Mouse (Mus musculus) forebrain, embryonic 14.5 days (tissue): ENCODE data around the gene Adgrg3. TPM values are rescaled to one million over a fixed set of nuclear protein-coding genes. Genes with fewer than 3 reads are reported as not detected.

Experiments used
- ATAC-seq: fragments of 200-750 bp; cut with Nextera tagmentation; 2 replicates; pipeline ENCODE4 v1.8.0; 2017; ENCODE audit warnings: mild to moderate bottlenecking, moderate library complexity
- DNase-seq: peaks from one replicate; pipeline ENCODE4 v3.0.0-alpha.2; 2015; ENCODE audit warnings: low spot score
- H3K27ac ChIP-seq: fragments of 300-500 bp; sonication (generic); 2 replicates; pipeline ENCODE4 v1.5.1; 2014; ENCODE audit warnings: low read depth, mild to moderate bottlenecking, control low read depth, low read length, moderate library complexity
- H3K27me3 ChIP-seq: fragments of 300-500 bp; sonication (generic); replicated peaks from 2 replicates; pipeline ENCODE4 v1.6.1; 2014; ENCODE audit warnings: low read length, control low read depth, mixed read lengths; ENCODE audit not compliant: control insufficient read depth, insufficient read depth
- H3K36me3 ChIP-seq: fragments of 300-500 bp; sonication (generic); 2 replicates; pipeline ENCODE4 v1.6.1; 2014; ENCODE audit warnings: low read length, control low read depth; ENCODE audit not compliant: control insufficient read depth, insufficient read depth
- H3K4me1 ChIP-seq: fragments of 300-500 bp; sonication (generic); 2 replicates; pipeline ENCODE4 v1.6.1; 2014; ENCODE audit warnings: antibody characterized with exemption, low read length, control low read depth; ENCODE audit not compliant: control insufficient read depth, insufficient read depth
- H3K4me2 ChIP-seq: fragments of 300-500 bp; sonication (generic); 2 replicates; pipeline ENCODE4 v1.6.1; 2014; ENCODE audit warnings: mild to moderate bottlenecking, control low read depth, low read length
- H3K4me3 ChIP-seq: fragments of 300-500 bp; sonication (generic); 2 replicates; pipeline ENCODE4 v1.5.1; 2014; ENCODE audit warnings: low read depth, low read length, control low read depth
- H3K9ac ChIP-seq: fragments of 300-500 bp; sonication (generic); 2 replicates; pipeline ENCODE4 v1.6.1; 2014; ENCODE audit warnings: mild to moderate bottlenecking, low read length, control low read depth, moderate library complexity
- H3K9me3 ChIP-seq: fragments of 300-500 bp; sonication (generic); replicated peaks from 2 replicates; pipeline ENCODE4 v1.6.1; 2016; ENCODE audit warnings: low read length, control low read depth, mixed read lengths; ENCODE audit not compliant: control insufficient read depth
- WGBS: fragments of 180-500 bp; shearing (Covaris S2); extraction: QIAGEN DNeasy Blood & Tissue Kit; methylation state at CpG from one replicate; pipeline ENCODE4 v1.1.7; 2014; 5-methylcytosine and 5-hydroxymethylcytosine counted together
- polyA plus RNA-seq: library from polyadenylated mRNA; unstranded; fragments of >200 nt; fragmentation: Nextera tagmentation; extraction: Ambion mirVana; gene quantifications from 2 replicates; pipeline ENCODE4 v1.2.1, GENCODE M21; 2014

Gene Adgrg3
- polyA plus RNA-seq, 1 experiment from 2014 or later, result 1.2 TPM

GRCm38 (mm10) chr8:94996037-94996436 is 21.5 kb upstream of the Adgrg3 start:
- peaks cover 70% of the 10 kb centered on the region for H3K4me1 ChIP-seq
- H3K4me3 ChIP-seq, result peak overlapping the region; percentile 63
- 11% methylated on average over 12 of the region's 12 CpGs for WGBS
- DNase-seq, result peak; percentile 57
- no peak for ATAC-seq
- H3K27ac ChIP-seq, result peak overlapping the region; percentile 97
- no peaks in the 10 kb centered on the region for H3K27me3 ChIP-seq
- peak overlapping the region; percentile 79 for H3K4me2 ChIP-seq
- no peaks in the 10 kb centered on the region for H3K9me3 ChIP-seq
- peaks cover 15% of the 10 kb centered on the region; the same call in 1 of the 2 replicates for H3K36me3 ChIP-seq
- H3K9ac ChIP-seq, result peak overlapping the region; percentile 98

DNA sequence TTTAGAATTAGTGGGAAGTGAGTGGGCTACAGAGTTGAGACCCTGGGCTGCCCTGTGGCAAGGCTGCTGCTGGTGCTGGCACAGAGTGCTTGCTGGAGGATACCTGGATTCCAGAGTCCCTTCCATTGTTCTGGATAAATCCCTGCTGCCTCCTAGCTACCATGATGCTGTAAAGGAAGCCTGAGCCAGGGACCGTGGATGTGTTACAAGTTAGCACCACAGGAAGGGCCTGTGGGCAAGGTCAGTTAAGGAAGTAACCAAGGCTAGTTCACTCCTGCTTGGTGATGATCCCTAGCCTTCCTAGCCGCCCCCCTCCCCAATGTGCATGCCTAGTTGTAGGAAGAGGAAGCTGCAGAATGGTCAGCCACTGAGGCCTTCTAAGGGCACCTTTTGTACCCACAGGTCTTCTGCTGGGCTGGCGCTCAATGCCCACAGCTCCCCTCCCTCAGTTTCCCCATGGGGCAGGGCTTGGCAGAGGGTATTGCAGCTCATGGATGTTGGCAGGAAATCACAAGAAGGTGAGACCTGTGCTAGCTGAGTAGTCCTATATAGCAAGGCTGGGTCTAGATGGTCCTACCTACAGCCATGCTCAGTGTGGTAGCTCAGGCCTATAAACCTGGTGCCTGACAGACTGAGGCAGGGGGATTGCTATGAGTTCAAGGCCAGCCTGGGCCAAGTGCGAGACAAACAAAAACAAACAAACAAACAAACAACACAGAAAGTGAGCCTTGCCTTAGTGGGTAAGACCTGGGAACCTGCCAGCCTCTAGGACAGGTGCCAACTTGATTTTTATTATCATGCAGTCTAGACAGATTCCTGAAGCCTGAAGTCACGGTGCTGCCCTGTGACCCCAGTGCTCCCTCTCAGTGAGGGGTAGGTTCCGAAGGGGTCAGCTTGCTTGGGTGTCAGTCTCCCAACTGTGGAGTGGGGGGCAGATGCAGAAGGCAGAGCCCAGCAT is 20.3 kb upstream of the Adgrg3 start:
- no peaks in the 10 kb centered on the region for H3K27me3 ChIP-seq
- WGBS, result 34% methylated on average over 6 of the region's 6 CpGs
- peaks cover 24% of the 10 kb centered on the region for H3K36me3 ChIP-seq
- H3K9ac ChIP-seq, result peak overlapping the region; percentile 98
- H3K4me1 ChIP-seq, result peaks cover 64% of the 10 kb centered on the region
- no peaks in the 10 kb centered on the region for H3K9me3 ChIP-seq
- H3K4me3 ChIP-seq, result peak overlapping the region; percentile 63
- peak overlapping the region; percentile 97 for H3K27ac ChIP-seq
- ATAC-seq (no peak), DNase-seq (peak; percentile 62)
- H3K4me2 ChIP-seq, result peak overlapping the region; percentile 79

GRCm38 (mm10) chr8:94997857-94998243 is 19.6 kb upstream of the Adgrg3 start:
- H3K4me3 ChIP-seq, result peak overlapping the region; percentile 63
- H3K27ac ChIP-seq, result peak overlapping the region; percentile 97
- WGBS, result 59% methylated on average over 6 of the region's 6 CpGs
- ATAC-seq (no peak), DNase-seq (no peak)
- no peaks in the 10 kb centered on the region for H3K9me3 ChIP-seq
- H3K27me3 ChIP-seq, result no peaks in the 10 kb centered on the region
- peak overlapping the region; percentile 98 for H3K9ac ChIP-seq
- H3K4me1 ChIP-seq, result peaks cover 58% of the 10 kb centered on the region
- H3K4me2 ChIP-seq, result peak overlapping the region; percentile 79
- peaks cover 28% of the 10 kb centered on the region for H3K36me3 ChIP-seq

DNA sequence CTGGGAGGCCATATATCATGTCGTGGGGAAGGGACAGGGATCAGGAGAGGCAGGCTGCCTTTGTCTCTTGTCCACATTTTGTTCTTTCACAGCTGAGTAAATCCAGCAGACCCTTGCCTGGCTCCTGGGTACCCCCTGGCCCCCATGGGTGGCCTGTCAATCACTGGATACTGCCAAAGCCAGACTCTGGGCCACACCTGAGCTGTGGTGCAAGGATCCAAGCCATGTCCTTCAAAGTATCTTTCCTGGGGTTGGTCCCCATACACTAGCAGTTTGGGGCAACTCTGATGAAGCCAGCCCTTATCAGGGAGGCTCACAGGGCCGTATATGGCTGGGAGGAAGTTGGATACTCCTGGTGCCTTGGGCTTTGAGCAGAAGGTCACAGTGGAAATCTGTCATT is 19.1 kb upstream of the Adgrg3 start:
- H3K9me3 ChIP-seq, result no peaks in the 10 kb centered on the region
- peak overlapping the region; percentile 98 for H3K9ac ChIP-seq
- WGBS, result 37% methylated on average over 2 of the region's 2 CpGs
- no peak for DNase-seq
- peaks cover 52% of the 10 kb centered on the region for H3K4me1 ChIP-seq
- H3K4me2 ChIP-seq, result peak overlapping the region; percentile 79
- no peak for ATAC-seq
- H3K27me3 ChIP-seq, result no peaks in the 10 kb centered on the region
- peak overlapping the region; percentile 97 for H3K27ac ChIP-seq
- H3K4me3 ChIP-seq, result peak overlapping the region; percentile 63
- H3K36me3 ChIP-seq, result peaks cover 33% of the 10 kb centered on the region

DNA sequence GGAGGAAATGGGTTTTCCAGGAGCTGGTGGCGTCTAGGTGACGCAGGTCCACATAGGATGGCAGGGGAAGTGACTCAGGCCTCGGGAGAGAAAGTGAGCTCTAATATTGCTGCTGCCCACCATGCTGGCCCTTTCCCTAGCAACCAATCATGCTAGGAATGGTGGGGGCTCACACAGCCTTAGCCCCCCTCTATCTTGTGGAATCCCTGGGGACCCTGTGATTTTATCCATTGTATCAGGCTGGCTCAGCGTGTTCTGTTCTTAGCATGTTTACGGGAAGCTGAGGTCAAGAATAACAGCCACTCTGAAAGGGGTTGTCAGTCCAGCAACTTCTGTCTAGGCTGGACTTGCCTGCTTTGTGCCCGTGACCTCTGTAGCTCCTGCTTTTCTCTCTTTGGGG is 18.5 kb upstream of the Adgrg3 start:
- Histone ChIP-seq H3K27ac (peak overlapping the region; percentile 97; the same call in 1 of the 2 replicates), H3K4me3 (peak overlapping the region; percentile 63), H3K9ac (peak overlapping the region; percentile 98), H3K27me3 (no peaks in the 10 kb centered on the region), H3K36me3 (peaks cover 39% of the 10 kb centered on the region), H3K9me3 (no peaks in the 10 kb centered on the region), H3K4me2 (peak overlapping the region; percentile 79), H3K4me1 (peaks cover 48% of the 10 kb centered on the region)
- 54% methylated on average over 6 of the region's 6 CpGs for WGBS
- no peak for ATAC-seq
- no peak for DNase-seq

DNA sequence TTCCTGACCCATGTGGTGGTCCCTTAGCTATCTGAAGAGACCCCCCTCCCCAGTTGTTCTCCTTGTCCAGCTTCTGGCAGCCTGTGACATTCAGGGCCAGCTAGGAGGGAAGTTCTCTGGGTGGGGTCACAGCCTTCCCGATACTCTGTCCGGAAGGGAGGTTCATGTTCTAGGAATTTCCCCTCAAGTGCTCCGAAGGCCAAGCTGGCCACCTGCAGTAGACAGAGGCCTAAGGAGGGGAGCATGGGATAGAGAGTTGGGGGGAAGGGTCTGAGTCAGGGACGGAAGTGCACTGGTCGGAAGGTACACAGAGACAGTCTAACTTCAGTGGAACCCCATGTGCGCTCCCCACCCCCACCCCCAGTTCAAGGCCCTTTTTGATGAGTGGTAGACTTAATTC is 17.5 kb upstream of the Adgrg3 start:
- Histone ChIP-seq H3K27ac (peak overlapping the region; percentile 97), H3K4me3 (peak overlapping the region; percentile 63), H3K4me1 (peaks cover 48% of the 10 kb centered on the region), H3K36me3 (peaks cover 49% of the 10 kb centered on the region), H3K27me3 (no peaks in the 10 kb centered on the region), H3K9me3 (no peaks in the 10 kb centered on the region), H3K4me2 (peak overlapping the region; percentile 79), H3K9ac (peak overlapping the region; percentile 98)
- ATAC-seq, result no peak
- no peak for DNase-seq
- 29% methylated on average over 6 of the region's 6 CpGs for WGBS

DNA sequence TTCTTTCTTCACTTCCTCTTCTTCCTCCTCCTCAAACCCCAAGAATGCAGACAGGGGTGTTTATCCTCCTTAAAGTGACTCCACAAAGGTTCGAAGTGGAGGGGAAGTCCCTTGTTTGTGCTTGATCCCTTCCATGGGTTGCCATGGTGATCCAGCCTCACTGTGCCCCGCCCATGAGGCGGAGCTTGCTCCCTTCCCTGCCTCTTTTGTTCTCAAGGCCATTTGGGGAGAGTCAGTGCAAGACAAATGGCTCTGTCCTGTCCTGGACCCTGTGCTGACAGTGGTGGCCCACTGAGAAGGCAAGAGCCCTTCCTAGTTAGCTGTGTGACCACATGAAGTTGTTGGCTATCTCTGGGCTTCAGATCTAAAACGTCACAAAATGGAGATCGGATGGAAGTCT is 16.8 kb upstream of the Adgrg3 start:
- Histone ChIP-seq H3K27me3 (no peaks in the 10 kb centered on the region), H3K27ac (peak overlapping the region; percentile 97), H3K4me1 (peaks cover 48% of the 10 kb centered on the region), H3K9me3 (no peaks in the 10 kb centered on the region), H3K4me2 (peak overlapping the region; percentile 79), H3K9ac (peak overlapping the region; percentile 98), H3K4me3 (peak overlapping the region; percentile 63; the same call in 1 of the 2 replicates), H3K36me3 (peaks cover 56% of the 10 kb centered on the region)
- 4% methylated on average over 5 of the region's 5 CpGs for WGBS
- peak; percentile 91 for DNase-seq
- ATAC-seq, result peak; percentile 42

- ATAC-seq (no peak), DNase-seq (no peak)
- Histone ChIP-seq H3K36me3 (peaks cover 61% of the 10 kb centered on the region), H3K4me1 (peaks cover 48% of the 10 kb centered on the region), H3K27ac (peak overlapping the region; percentile 97), H3K9ac (peak overlapping the region; percentile 98), H3K27me3 (no peaks in the 10 kb centered on the region), H3K4me3 (peak overlapping the region; percentile 63; the same call in 1 of the 2 replicates), H3K9me3 (no peaks in the 10 kb centered on the region), H3K4me2 (peak overlapping the region; percentile 79)
- 75% methylated on average over 5 of the region's 5 CpGs for WGBS
These were observed 16.3 kb upstream of the Adgrg3 start for GRCm38 (mm10) chr8:95001165-95001564.

- no peaks in the 10 kb centered on the region for H3K9me3 ChIP-seq
- DNase-seq (peak; percentile 88), ATAC-seq (peak; percentile 73)
- H3K9ac ChIP-seq, result no peak overlapping the region
- no peak overlapping the region for H3K4me3 ChIP-seq
- peak overlapping the region; percentile 97; the same call in 1 of the 2 replicates for H3K27ac ChIP-seq
- peaks cover 48% of the 10 kb centered on the region for H3K4me1 ChIP-seq
- H3K27me3 ChIP-seq, result no peaks in the 10 kb centered on the region
- H3K4me2 ChIP-seq, result peak overlapping the region; percentile 79
- H3K36me3 ChIP-seq, result peaks cover 66% of the 10 kb centered on the region
- WGBS, result 6% methylated on average over 7 of the region's 7 CpGs
These were observed 15.8 kb upstream of the Adgrg3 start for GRCm38 (mm10) chr8:95001655-95002054.
